Mouse (Mus musculus): ENCODE results near the gene Fam20c. TPM values are rescaled to one million over a fixed set of nuclear protein-coding genes. Genes with fewer than 3 reads are reported as not detected.

The Fam20c gene
- polyA plus RNA-seq, 1 experiment from 2014 or later = 23.3 TPM

- Histone ChIP-seq H3K27ac (no peak overlapping the region), H3K36me3 (replicated peaks) (no peaks in the 10 kb centered on the region), H3K4me2 (no peak overlapping the region), H3K9ac (no peak overlapping the region), H3K4me3 (replicated peaks) (no peak overlapping the region), H3K9me3 (no peaks in the 10 kb centered on the region), H3K4me1 (peaks cover 12% of the 10 kb centered on the region; the same call in 1 of the 2 replicates), H3K27me3 (no peaks in the 10 kb centered on the region)
- 87% methylated on average over 3 of the region's 3 CpGs for WGBS
- ATAC-seq (ENCODE audit: low FRiP score) = no peak
Measured at GRCm38 (mm10) chr5:138785986-138786515, 31.7 kb downstream of the Fam20c start.

GRCm38 (mm10) chr5:138787648-138788047 lies 33.3 kb downstream of the Fam20c start:
- no peak for ATAC-seq (ENCODE audit: low FRiP score)
- Histone ChIP-seq H3K36me3 (replicated peaks) (no peaks in the 10 kb centered on the region; the same call in 1 of the 2 replicates), H3K4me2 (no peak overlapping the region), H3K9ac (no peak overlapping the region), H3K4me3 (replicated peaks) (no peak overlapping the region), H3K4me1 (peaks cover 10% of the 10 kb centered on the region; the same call in 1 of the 2 replicates), H3K9me3 (no peaks in the 10 kb centered on the region), H3K27ac (no peak overlapping the region), H3K27me3 (no peaks in the 10 kb centered on the region)
- WGBS = 85% methylated on average over 7 of the region's 7 CpGs

GRCm38 (mm10) chr5:138788481-138789211 lies 34.3 kb downstream of the Fam20c start:
- peaks cover 7% of the 10 kb centered on the region for H3K36me3 ChIP-seq (replicated peaks)
- H3K9me3 ChIP-seq = no peaks in the 10 kb centered on the region
- no peak overlapping the region for H3K9ac ChIP-seq
- H3K4me2 ChIP-seq = no peak overlapping the region
- 55% methylated on average over 11 of the region's 11 CpGs for WGBS
- no peak for ATAC-seq (ENCODE audit: low FRiP score)
- no peak overlapping the region for H3K27ac ChIP-seq
- H3K27me3 ChIP-seq = no peaks in the 10 kb centered on the region
- no peak overlapping the region for H3K4me3 ChIP-seq (replicated peaks)
- H3K4me1 ChIP-seq = peaks cover 6% of the 10 kb centered on the region; the same call in 1 of the 2 replicates

GRCm38 (mm10) chr5:138790954-138791480 lies 36.7 kb downstream of the Fam20c start:
- peaks cover 6% of the 10 kb centered on the region; the same call in 1 of the 2 replicates for H3K4me1 ChIP-seq
- peaks cover 22% of the 10 kb centered on the region for H3K36me3 ChIP-seq (replicated peaks)
- no peak overlapping the region for H3K27ac ChIP-seq
- 89% methylated on average over 11 of the region's 11 CpGs for WGBS
- no peak for ATAC-seq (ENCODE audit: low FRiP score)
- H3K4me3 ChIP-seq (replicated peaks) = no peak overlapping the region
- no peaks in the 10 kb centered on the region for H3K9me3 ChIP-seq
- no peak overlapping the region for H3K9ac ChIP-seq
- H3K4me2 ChIP-seq = no peak overlapping the region
- H3K27me3 ChIP-seq = no peaks in the 10 kb centered on the region

GRCm38 (mm10) chr5:138801588-138802116 lies 47.3 kb downstream of the Fam20c start:
- peaks cover 9% of the 10 kb centered on the region; the same call in 1 of the 2 replicates for H3K36me3 ChIP-seq (replicated peaks)
- no peak overlapping the region for H3K4me3 ChIP-seq (replicated peaks)
- H3K9me3 ChIP-seq = no peaks in the 10 kb centered on the region
- no peak overlapping the region for H3K27ac ChIP-seq
- peaks cover 2% of the 10 kb centered on the region; the same call in 1 of the 2 replicates for H3K4me1 ChIP-seq
- H3K4me2 ChIP-seq = no peak overlapping the region
- no peak for ATAC-seq (ENCODE audit: low FRiP score)
- no peak overlapping the region for H3K9ac ChIP-seq
- WGBS = 81% methylated on average over 7 of the region's 7 CpGs
- H3K27me3 ChIP-seq = no peaks in the 10 kb centered on the region

GRCm38 (mm10) chr5:138804286-138804685 lies 50.0 kb downstream of the Fam20c start:
- 88% methylated on average over 5 of the region's 5 CpGs for WGBS
- no peaks in the 10 kb centered on the region for H3K4me1 ChIP-seq
- H3K4me3 ChIP-seq (replicated peaks) = no peak overlapping the region
- no peak overlapping the region for H3K4me2 ChIP-seq
- H3K9ac ChIP-seq = no peak overlapping the region
- no peak overlapping the region for H3K27ac ChIP-seq
- no peak for ATAC-seq (ENCODE audit: low FRiP score)
- H3K9me3 ChIP-seq = no peaks in the 10 kb centered on the region
- H3K27me3 ChIP-seq = no peaks in the 10 kb centered on the region
- peaks cover 30% of the 10 kb centered on the region for H3K36me3 ChIP-seq (replicated peaks)

GRCm38 (mm10) chr5:138809767-138810166 lies 55.5 kb downstream of the Fam20c start:
- H3K36me3 ChIP-seq (replicated peaks) = peaks cover 40% of the 10 kb centered on the region
- 94% methylated on average over 6 of the region's 6 CpGs for WGBS
- H3K4me3 ChIP-seq (replicated peaks) = no peak overlapping the region
- H3K27ac ChIP-seq = no peak overlapping the region
- H3K4me1 ChIP-seq = no peaks in the 10 kb centered on the region
- no peak for ATAC-seq (ENCODE audit: low FRiP score)
- H3K9ac ChIP-seq = no peak overlapping the region
- no peak overlapping the region for H3K4me2 ChIP-seq
- no peaks in the 10 kb centered on the region for H3K27me3 ChIP-seq
- H3K9me3 ChIP-seq = no peaks in the 10 kb centered on the region

- H3K4me2 ChIP-seq = peak within 1 kb of the TSS; percentile 46
- peaks cover 63% of the 10 kb centered on the region for H3K27me3 ChIP-seq
- peaks cover 8% of the 10 kb centered on the region for H3K4me1 ChIP-seq
- no peak for ATAC-seq (ENCODE audit: low FRiP score)
- H3K4me3 ChIP-seq (replicated peaks) = peak within 1 kb of the TSS; percentile 24
- no peak within 1 kb of the TSS for H3K9ac ChIP-seq
- WGBS = 5% methylated on average over 21 of the region's 21 CpGs
- H3K27ac ChIP-seq = no peak within 1 kb of the TSS
- H3K9me3 ChIP-seq = peaks cover 6% of the 10 kb centered on the region; the same call in 1 of the 2 replicates
- no peaks in the 10 kb centered on the region for H3K36me3 ChIP-seq (replicated peaks)
Measured at GRCm38 (mm10) chr5:138819780-138820179, 65.5 kb downstream of the Fam20c start, which contains the start of gene Gm5294. Gene Gm5294, plus strand, starts transcription at chr5:138820080.

GRCm38 (mm10) chr5:138820717-138821332 lies 66.5 kb downstream of the Fam20c start:
- 4% methylated on average over 39 of the region's 39 CpGs for WGBS
- H3K9me3 ChIP-seq = peaks cover 6% of the 10 kb centered on the region; the same call in 1 of the 2 replicates
- ATAC-seq (ENCODE audit: low FRiP score) = no peak
- peak overlapping the region; percentile 24 for H3K4me3 ChIP-seq (replicated peaks)
- H3K36me3 ChIP-seq (replicated peaks) = no peaks in the 10 kb centered on the region
- H3K9ac ChIP-seq = no peak overlapping the region
- peak overlapping the region; percentile 46 for H3K4me2 ChIP-seq
- peaks cover 70% of the 10 kb centered on the region for H3K27me3 ChIP-seq
- no peak overlapping the region for H3K27ac ChIP-seq
- peaks cover 8% of the 10 kb centered on the region for H3K4me1 ChIP-seq

GRCm38 (mm10) chr5:138825090-138825489 lies 70.8 kb downstream of the Fam20c start:
- no peak for ATAC-seq (ENCODE audit: low FRiP score)
- no peak overlapping the region for H3K4me3 ChIP-seq (replicated peaks)
- H3K4me1 ChIP-seq = peaks cover 8% of the 10 kb centered on the region
- H3K9me3 ChIP-seq = no peaks in the 10 kb centered on the region
- H3K4me2 ChIP-seq = no peak overlapping the region
- H3K9ac ChIP-seq = no peak overlapping the region
- H3K27me3 ChIP-seq = peaks cover 49% of the 10 kb centered on the region
- no peak overlapping the region for H3K27ac ChIP-seq
- 69% methylated on average over 3 of the region's 3 CpGs for WGBS
- no peaks in the 10 kb centered on the region for H3K36me3 ChIP-seq (replicated peaks)

- H3K4me1 ChIP-seq = no peaks in the 10 kb centered on the region
- no peak overlapping the region for H3K4me3 ChIP-seq (replicated peaks)
- H3K9ac ChIP-seq = no peak overlapping the region
- ATAC-seq (ENCODE audit: low FRiP score) = no peak
- H3K27me3 ChIP-seq = no peaks in the 10 kb centered on the region
- no peak overlapping the region for H3K4me2 ChIP-seq
- H3K36me3 ChIP-seq (replicated peaks) = no peaks in the 10 kb centered on the region
- no peak overlapping the region for H3K27ac ChIP-seq
- 66% methylated on average over 6 of the region's 6 CpGs for WGBS
- no peaks in the 10 kb centered on the region for H3K9me3 ChIP-seq
Measured at GRCm38 (mm10) chr5:138833406-138833805, 79.1 kb downstream of the Fam20c start.

GRCm38 (mm10) chr5:138834910-138835309 lies 80.6 kb downstream of the Fam20c start:
- no peak overlapping the region for H3K27ac ChIP-seq
- H3K36me3 ChIP-seq (replicated peaks) = no peaks in the 10 kb centered on the region
- no peaks in the 10 kb centered on the region for H3K4me1 ChIP-seq
- no peak for ATAC-seq (ENCODE audit: low FRiP score)
- H3K4me2 ChIP-seq = no peak overlapping the region
- 78% methylated on average over 3 of the region's 3 CpGs for WGBS
- no peaks in the 10 kb centered on the region for H3K9me3 ChIP-seq
- H3K4me3 ChIP-seq (replicated peaks) = no peak overlapping the region
- no peaks in the 10 kb centered on the region for H3K27me3 ChIP-seq
- no peak overlapping the region for H3K9ac ChIP-seq
